Comparison of ENCODE assay signal across 13 mouse cellular contexts in the genomic region with DNA sequence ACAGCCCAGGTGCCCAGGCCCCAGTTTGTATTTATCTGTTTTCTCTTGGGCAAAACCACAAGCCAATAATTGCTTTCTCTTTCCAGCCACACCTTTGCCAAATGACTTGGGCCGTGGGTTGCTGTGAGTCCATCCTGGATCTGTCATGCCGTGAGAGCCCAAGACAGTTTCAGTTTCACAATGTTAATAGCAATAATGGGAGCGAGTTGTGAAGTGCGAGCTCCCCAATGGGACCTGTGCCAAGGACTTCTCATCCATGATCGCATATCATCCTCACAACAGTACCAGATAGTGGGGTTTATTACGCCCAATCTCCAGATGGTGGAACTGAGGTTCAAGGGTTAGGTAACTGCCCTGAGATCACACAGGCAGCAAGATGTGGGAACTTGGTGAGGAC.
A peak's percentile ranks its signal among the peaks of the same experiment; 100 is the strongest.
DNase-seq lines count a peak whose midpoint lies in the region; ATAC-seq lines count a peak whose summit lies in the region.
"Had no signal": no experiment of that assay in that cellular context is flagged by ENCODE, and none has a peak within 500 bp of the region (broad histone marks: within the 10 kb centered on the region; RNA-seq: fewer than 3 reads in every experiment).

No protein-coding gene starts in this region.

- no peaks in the 10 kb centered on the region for H3K36me3 ChIP-seq in forebrain, embryonic 11.5 days (ENCODE audit: control insufficient read depth, insufficient read depth, low read length)
- H3K36me3 ChIP-seq: heart, embryonic 12.5 days had no signal

- H3K4me1 ChIP-seq in forebrain, embryonic 11.5 days (replicated peaks; ENCODE audit: control insufficient read depth, insufficient read depth, low read length), result no peaks in the 10 kb centered on the region

- WGBS in forebrain, embryonic 11.5 days, result 91% methylated on average over 6 of the region's 6 CpGs

- peak; percentile 56 for DNase-seq in adrenal gland, adult 2 months
- no peak for DNase-seq in adrenal gland, adult 18-20 months (ENCODE audit: low spot score in 2 of 2)
- DNase-seq in kidney, postnatal 10 days, result peak; percentile 35
- DNase-seq in kidney, adult 11 months, result no peak
- peak; percentile 53 for DNase-seq in adrenal gland, postnatal 14 days
- DNase-seq in forebrain, embryonic 11.5 days (ENCODE audit: low spot score), result no peak
- DNase-seq: cerebellum, adult 2 months; right cerebral cortex, adult 18-20 months had no signal

- H3K9ac ChIP-seq in forebrain, embryonic 11.5 days (ENCODE audit: low read length), result no peak overlapping the region
- H3K9ac ChIP-seq: heart, embryonic 12.5 days had no signal

- H3K9me3 ChIP-seq in forebrain, embryonic 11.5 days (ENCODE audit: control insufficient read depth, low read length), result no peaks in the 10 kb centered on the region
- H3K9me3 ChIP-seq: heart, embryonic 12.5 days had no signal

- H3K4me2 ChIP-seq in forebrain, embryonic 11.5 days (ENCODE audit: low read depth, low read length, severe bottlenecking), result no peak overlapping the region
- H3K4me2 ChIP-seq: heart, embryonic 12.5 days; liver, embryonic 11.5 days had no signal

- ATAC-seq in megakaryocyte-erythroid progenitor cell, adult 5-6 weeks (replicated peaks; ENCODE audit: low FRiP score, low TSS enrichment, poor library complexity, severe bottlenecking), result peak; percentile 40
- no peak for ATAC-seq in forebrain, embryonic 11.5 days (replicated peaks; ENCODE audit: low FRiP score)
- ATAC-seq in CD4-positive, CD25-positive, alpha-beta regulatory T cell, adult 4 months, result no peak
- ATAC-seq: hindbrain, embryonic 16.5 days had no signal

- H3K27ac ChIP-seq in forebrain, embryonic 11.5 days (ENCODE audit: low read depth, low read length), result no peak overlapping the region

- H3K27me3 ChIP-seq in forebrain, embryonic 11.5 days (ENCODE audit: control insufficient read depth, insufficient read depth, low read length), result no peaks in the 10 kb centered on the region
- H3K27me3 ChIP-seq: heart, embryonic 12.5 days had no signal

- H3K4me3 ChIP-seq in forebrain, embryonic 11.5 days (ENCODE audit: low read depth, low read length), result no peak overlapping the region
- H3K4me3 ChIP-seq: heart, embryonic 12.5 days had no signal

Comparison
In these comparisons a context has a peak if more than half of its experiments do, and no peak if none do; other contexts are left out.
1. DNase-seq: peak in adrenal gland, adult 2 months (single experiment), kidney, postnatal 10 days (single experiment) and adrenal gland, postnatal 14 days (single experiment); none in adrenal gland, adult 18-20 months (0 of 2), kidney, adult 11 months (single experiment) and forebrain, embryonic 11.5 days (single experiment).